Mouse (Mus musculus): ENCODE results near the gene Kif24.

DNA sequence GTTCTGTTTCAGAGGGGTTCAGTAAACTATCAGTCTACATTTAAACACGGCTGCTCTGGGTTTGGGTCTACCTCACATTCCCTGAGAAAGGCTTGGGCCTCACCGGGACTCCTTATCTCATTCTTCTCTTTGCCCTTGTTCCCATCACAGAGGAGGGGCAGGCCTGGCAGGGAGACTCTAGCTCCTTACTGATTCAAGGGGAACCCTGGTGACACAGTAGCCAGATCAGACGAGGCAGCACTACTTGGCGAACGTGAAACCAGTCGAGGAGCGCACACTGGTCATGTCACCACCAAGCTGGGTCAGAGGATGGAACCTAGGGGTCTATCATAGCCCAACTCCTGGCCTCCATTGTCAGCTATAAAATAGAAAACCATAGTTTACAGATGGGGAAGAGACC, 43.3 kb upstream of the Kif24 start:
- TF ChIP-seq CTCF (conservative IDR thresholded peaks at IDR 0.05; ENCODE audit: low read length) (no peak), NANOG (IDR thresholded peaks at IDR 0.05; ENCODE audit: borderline replicate concordance, low read length) (no peak), POU5F1 (IDR thresholded peaks at IDR 0.05; ENCODE audit: borderline replicate concordance, low read length) (no peak)
